In genomic region chr10:39467317-39467716, GRCm38 (mm10) we compare ENCODE assay signal across 12 mouse cellular contexts.
A peak's percentile ranks its signal among the peaks of the same experiment; 100 is the strongest.
DNase-seq lines count a peak whose midpoint lies in the region; ATAC-seq and TF ChIP-seq lines count a peak whose summit lies in the region.
"Had no signal": no experiment of that assay in that cellular context is flagged by ENCODE, and none has a peak within 500 bp of the region (broad histone marks: within the 10 kb centered on the region; RNA-seq: fewer than 3 reads in every experiment).

No protein-coding gene starts in this region.

- H3K4me2 ChIP-seq in forebrain, postnatal 0 days (ENCODE audit: low read depth): no peak overlapping the region
- H3K4me2 ChIP-seq: embryonic facial prominence, embryonic 15.5 days; heart, embryonic 15.5 days had no signal

- no peak for TF ChIP-seq CTCF in forebrain, postnatal 0 days (IDR thresholded peaks at IDR 0.05; ENCODE audit: low read depth)

- 56% methylated on average over 6 of the region's 6 CpGs for WGBS in forebrain, postnatal 0 days
- 92% methylated on average over 6 of the region's 6 CpGs for WGBS in midbrain, embryonic 10.5 days

- peak; percentile 56 to 65 for DNase-seq in cerebellum, postnatal 10 days
- no peak for DNase-seq in cerebellum, adult 11-12 months
- DNase-seq in NIH3T3 (ENCODE audit: low read depth): peak; percentile 47
- peak; percentile 82 to 86 for DNase-seq in heart, postnatal 14 days
- peak; percentile 89 to 92 for DNase-seq in kidney, postnatal 4 days
- no peak for DNase-seq in forebrain, postnatal 0 days
- DNase-seq in left cerebral cortex, postnatal 14 days (ENCODE audit: low spot score in 2 of 2): no peak
- DNase-seq in midbrain, embryonic 10.5 days (ENCODE audit: low spot score): no peak
- DNase-seq: right cerebral cortex, postnatal 25 days had no signal

- H3K4me1 ChIP-seq in forebrain, postnatal 0 days (ENCODE audit: insufficient read depth): peaks cover 20% of the 10 kb centered on the region
- H3K4me1 ChIP-seq in midbrain, embryonic 10.5 days: peaks cover 19% of the 10 kb centered on the region

- no peaks in the 10 kb centered on the region for H3K27me3 ChIP-seq in forebrain, postnatal 0 days (ENCODE audit: insufficient read depth, low read length)
- H3K27me3 ChIP-seq in midbrain, embryonic 10.5 days (ENCODE audit: low read depth, poor library complexity, severe bottlenecking): no peaks in the 10 kb centered on the region
- H3K27me3 ChIP-seq: embryonic facial prominence, embryonic 15.5 days; heart, embryonic 15.5 days had no signal

- H3K36me3 ChIP-seq in forebrain, postnatal 0 days (ENCODE audit: insufficient read depth): no peaks in the 10 kb centered on the region
- no peaks in the 10 kb centered on the region for H3K36me3 ChIP-seq in midbrain, embryonic 10.5 days
- H3K36me3 ChIP-seq: embryonic facial prominence, embryonic 15.5 days; heart, embryonic 15.5 days had no signal

- no peak overlapping the region for H3K4me3 ChIP-seq in forebrain, postnatal 0 days (ENCODE audit: low read depth, low read length)
- H3K4me3 ChIP-seq in midbrain, embryonic 10.5 days: no peak overlapping the region
- H3K4me3 ChIP-seq: embryonic facial prominence, embryonic 15.5 days; heart, embryonic 15.5 days had no signal

- H3K9ac ChIP-seq in forebrain, postnatal 0 days: no peak overlapping the region
- H3K9ac ChIP-seq: embryonic facial prominence, embryonic 15.5 days; heart, embryonic 15.5 days had no signal

- H3K27ac ChIP-seq in forebrain, postnatal 0 days (ENCODE audit: low read depth, low read length): no peak overlapping the region
- H3K27ac ChIP-seq in midbrain, embryonic 10.5 days (replicated peaks): no peak overlapping the region
- H3K27ac ChIP-seq: embryonic facial prominence, embryonic 15.5 days; heart, embryonic 15.5 days had no signal

- intact Hi-C loops in heart, postnatal 14 days (cut with DNase I): no loop called here
- intact Hi-C loops in left cerebral cortex, postnatal 14 days (cut with DNase I): no loop called here

- no peak for ATAC-seq in forebrain, postnatal 0 days
- ATAC-seq: midbrain, embryonic 16.5 days had no signal

- H3K9me3 ChIP-seq in forebrain, postnatal 0 days (ENCODE audit: low read length): no peaks in the 10 kb centered on the region
- no peaks in the 10 kb centered on the region for H3K9me3 ChIP-seq in midbrain, embryonic 10.5 days (replicated peaks)
- H3K9me3 ChIP-seq: embryonic facial prominence, embryonic 15.5 days; heart, embryonic 15.5 days had no signal

Comparison
In these comparisons a context has a peak if more than half of its experiments do, and no peak if none do; other contexts are left out.
1. DNase-seq: peak in cerebellum, postnatal 10 days (2 of 2), NIH3T3 (single experiment), heart, postnatal 14 days (2 of 2) and kidney, postnatal 4 days (2 of 2); none in cerebellum, adult 11-12 months (single experiment), forebrain, postnatal 0 days (single experiment), left cerebral cortex, postnatal 14 days (0 of 2) and midbrain, embryonic 10.5 days (single experiment).